Mouse (Mus musculus) limb, embryonic 12.5 days (tissue): ENCODE measurements at regions not wholly inside any gene's neighbourhood (a gene's known extent, or its start where the extent isn't known, plus 50 kb on each side); places are given as distances from the start of the nearest gene placed in this dataset.
"Not testable (repeated sequence)": the region's sequence is repeated elsewhere in the genome, so short reads cannot be mapped to it uniquely, and the experiment has no call there.

ENCODE experiments used
- ATAC-seq: fragments of 200-750 bp; cut with Nextera tagmentation; 2 replicates; pipeline ENCODE4 v1.8.0; 2017; ENCODE audit warnings: low read depth, moderate TSS enrichment; ENCODE audit not compliant: insufficient number of reproducible peaks, insufficient read depth, low FRiP score, low TSS enrichment
- H3K27ac ChIP-seq: fragments of 300-500 bp; sonication (generic); 2 replicates; pipeline ENCODE4 v1.5.1; 2016; ENCODE audit warnings: mild to moderate bottlenecking, moderate library complexity
- H3K27me3 ChIP-seq: fragments of 300-500 bp; sonication (generic); 2 replicates; pipeline ENCODE4 v1.6.1; 2016; ENCODE audit warnings: mild to moderate bottlenecking, moderate library complexity
- H3K36me3 ChIP-seq: fragments of 300-500 bp; sonication (generic); 2 replicates; pipeline ENCODE4 v1.6.1; 2016; ENCODE audit warnings: mild to moderate bottlenecking, moderate library complexity
- H3K4me1 ChIP-seq: fragments of 300-500 bp; sonication (generic); replicated peaks from 2 replicates; pipeline ENCODE4 v1.6.1; 2016
- H3K4me2 ChIP-seq: fragments of 300-500 bp; sonication (generic); 2 replicates; pipeline ENCODE4 v1.6.1; 2016; ENCODE audit warnings: mild to moderate bottlenecking, moderate library complexity
- H3K4me3 ChIP-seq: fragments of 300-500 bp; sonication (generic); replicated peaks from 2 replicates; pipeline ENCODE4 v1.5.1; 2016; ENCODE audit warnings: mild to moderate bottlenecking
- H3K9ac ChIP-seq: fragments of 300-500 bp; sonication (generic); replicated peaks from 2 replicates; pipeline ENCODE4 v1.6.1; 2016; ENCODE audit warnings: mild to moderate bottlenecking, moderate library complexity
- H3K9me3 ChIP-seq: fragments of 300-500 bp; sonication (generic); 2 replicates; pipeline ENCODE4 v1.6.1; 2016; ENCODE audit warnings: mild to moderate bottlenecking, moderate library complexity
- WGBS: fragments of 180-500 bp; shearing (Covaris S2); methylation state at CpG from one replicate; pipeline ENCODE4 v1.1.7; 2016; 5-methylcytosine and 5-hydroxymethylcytosine counted together

GRCm38 (mm10) chr4:22131751-22132736 lies 200.9 kb downstream of the Faxc start:
- H3K4me3 ChIP-seq, result no peak overlapping the region
- no peaks in the 10 kb centered on the region for H3K9me3 ChIP-seq
- H3K4me1 ChIP-seq, result no peaks in the 10 kb centered on the region; the same call in 1 of the 2 replicates
- H3K27ac ChIP-seq, result no peak overlapping the region
- peak; percentile 68; the same call in 1 of the 2 replicates for ATAC-seq
- H3K36me3 ChIP-seq, result no peaks in the 10 kb centered on the region
- H3K9ac ChIP-seq, result no peak overlapping the region
- H3K4me2 ChIP-seq, result no peak overlapping the region
- peaks cover 12% of the 10 kb centered on the region; the same call in 1 of the 2 replicates for H3K27me3 ChIP-seq
- 68% methylated on average over 13 of the region's 13 CpGs for WGBS

- no peak overlapping the region for H3K4me2 ChIP-seq
- H3K9ac ChIP-seq, result no peak overlapping the region
- H3K27me3 ChIP-seq, result peaks cover 12% of the 10 kb centered on the region; the same call in 1 of the 2 replicates
- 46% methylated on average over 14 of the region's 14 CpGs for WGBS
- no peaks in the 10 kb centered on the region for H3K36me3 ChIP-seq
- H3K27ac ChIP-seq, result no peak overlapping the region
- no peaks in the 10 kb centered on the region; the same call in 1 of the 2 replicates for H3K4me1 ChIP-seq
- no peak overlapping the region for H3K4me3 ChIP-seq
- ATAC-seq, result no peak
- no peaks in the 10 kb centered on the region for H3K9me3 ChIP-seq
Measured at GRCm38 (mm10) chr4:22133547-22134495, 202.7 kb downstream of the Faxc start.

GRCm38 (mm10) chr4:22140122-22140521 lies 209.0 kb downstream of the Faxc start:
- no peaks in the 10 kb centered on the region for H3K36me3 ChIP-seq
- no peak for ATAC-seq
- no peaks in the 10 kb centered on the region for H3K4me1 ChIP-seq
- WGBS, result 51% methylated on average over 3 of the region's 3 CpGs
- H3K27me3 ChIP-seq, result 0 out of 2 replicates have a peak, but pooled peaks cover 3% of the 10 kb centered on the region
- no peaks in the 10 kb centered on the region for H3K9me3 ChIP-seq
- no peak overlapping the region for H3K4me2 ChIP-seq
- H3K4me3 ChIP-seq, result no peak overlapping the region
- H3K9ac ChIP-seq, result no peak overlapping the region
- no peak overlapping the region for H3K27ac ChIP-seq

GRCm38 (mm10) chr4:22143546-22143945 lies 212.4 kb downstream of the Faxc start:
- no peaks in the 10 kb centered on the region for H3K9me3 ChIP-seq
- ATAC-seq, result no peak
- no peaks in the 10 kb centered on the region for H3K27me3 ChIP-seq
- no peak overlapping the region for H3K27ac ChIP-seq
- H3K4me2 ChIP-seq, result no peak overlapping the region
- H3K36me3 ChIP-seq, result no peaks in the 10 kb centered on the region
- H3K4me3 ChIP-seq, result no peak overlapping the region
- 100% methylated on average over 1 of the region's 1 CpGs for WGBS
- H3K9ac ChIP-seq, result no peak overlapping the region
- no peaks in the 10 kb centered on the region for H3K4me1 ChIP-seq

GRCm38 (mm10) chr4:22144834-22145233 lies 212.5 kb upstream of the Fbxl4 start:
- 64% methylated on average over 1 of the region's 1 CpGs for WGBS
- not testable (repeated sequence) for H3K27ac ChIP-seq, ATAC-seq

GRCm38 (mm10) chr4:22146648-22147409 lies 210.5 kb upstream of the Fbxl4 start:
- H3K9me3 ChIP-seq, result no peaks in the 10 kb centered on the region
- 69% methylated on average over 6 of the region's 6 CpGs for WGBS
- H3K4me3 ChIP-seq, result no peak overlapping the region
- H3K4me2 ChIP-seq, result no peak overlapping the region
- H3K9ac ChIP-seq, result no peak overlapping the region
- H3K27ac ChIP-seq, result no peak overlapping the region
- H3K4me1 ChIP-seq, result no peaks in the 10 kb centered on the region
- no peaks in the 10 kb centered on the region for H3K36me3 ChIP-seq
- H3K27me3 ChIP-seq, result peaks cover 16% of the 10 kb centered on the region
- no peak for ATAC-seq

More at GRCm38 (mm10) chr4:22144834-22145233, 212.5 kb upstream of the Fbxl4 start:
- H3K9me3 ChIP-seq, H3K4me1 ChIP-seq, H3K27me3 ChIP-seq, H3K9ac ChIP-seq, H3K4me3 ChIP-seq, H3K4me2 ChIP-seq, H3K36me3 ChIP-seq: not testable (repeated sequence)

- Histone ChIP-seq H3K4me2 (0 out of 2 replicates have a peak overlapping the region, but pooled peaks have one; percentile 6), H3K36me3 (no peaks in the 10 kb centered on the region), H3K27me3 (peaks cover 46% of the 10 kb centered on the region), H3K27ac (no peak overlapping the region), H3K4me1 (peaks cover 5% of the 10 kb centered on the region), H3K9me3 (no peaks in the 10 kb centered on the region), H3K4me3 (no peak overlapping the region), H3K9ac (no peak overlapping the region)
- 11% methylated on average over 10 of the region's 10 CpGs for WGBS
- no peak for ATAC-seq
Measured at GRCm38 (mm10) chr4:22151899-22152493, 205.3 kb upstream of the Fbxl4 start.

GRCm38 (mm10) chr4:22152971-22153544 lies 204.3 kb upstream of the Fbxl4 start:
- no peak for ATAC-seq
- H3K4me1 ChIP-seq, result peaks cover 5% of the 10 kb centered on the region
- no peaks in the 10 kb centered on the region for H3K36me3 ChIP-seq
- no peak overlapping the region for H3K27ac ChIP-seq
- H3K9ac ChIP-seq, result no peak overlapping the region
- 9% methylated on average over 7 of the region's 7 CpGs for WGBS
- no peak overlapping the region for H3K4me3 ChIP-seq
- peaks cover 46% of the 10 kb centered on the region for H3K27me3 ChIP-seq
- H3K9me3 ChIP-seq, result no peaks in the 10 kb centered on the region
- H3K4me2 ChIP-seq, result no peak overlapping the region

- ATAC-seq, result no peak
- H3K36me3 ChIP-seq, result no peaks in the 10 kb centered on the region
- H3K4me1 ChIP-seq, result peaks cover 5% of the 10 kb centered on the region
- no peak overlapping the region for H3K9ac ChIP-seq
- peaks cover 46% of the 10 kb centered on the region for H3K27me3 ChIP-seq
- H3K4me3 ChIP-seq, result no peak overlapping the region
- H3K4me2 ChIP-seq, result no peak overlapping the region
- H3K27ac ChIP-seq, result no peak overlapping the region
- WGBS, result 26% methylated on average over 6 of the region's 6 CpGs
- H3K9me3 ChIP-seq, result no peaks in the 10 kb centered on the region
Measured at GRCm38 (mm10) chr4:22153620-22154019, 203.7 kb upstream of the Fbxl4 start.

GRCm38 (mm10) chr4:22186422-22186821 lies 170.9 kb upstream of the Fbxl4 start:
- no peak overlapping the region for H3K4me3 ChIP-seq
- H3K9me3 ChIP-seq, result no peaks in the 10 kb centered on the region
- no peak overlapping the region for H3K4me2 ChIP-seq
- no peak overlapping the region for H3K27ac ChIP-seq
- no peak overlapping the region for H3K9ac ChIP-seq
- no peaks in the 10 kb centered on the region for H3K4me1 ChIP-seq
- H3K36me3 ChIP-seq, result no peaks in the 10 kb centered on the region
- H3K27me3 ChIP-seq, result no peaks in the 10 kb centered on the region
- 76% methylated on average over 1 of the region's 1 CpGs for WGBS
- ATAC-seq, result no peak
